Mouse (Mus musculus) stomach, embryonic 16.5 days (tissue): ENCODE results near the gene Phactr2. TPM values are rescaled to one million over a fixed set of nuclear protein-coding genes. Genes with fewer than 3 reads are reported as not detected.

Experiments used
- ATAC-seq: fragments of 200-750 bp; cut with Nextera tagmentation; 2 replicates; pipeline ENCODE4 v1.8.0; 2017; ENCODE audit warnings: moderate number of reproducible peaks, moderate TSS enrichment; ENCODE audit not compliant: insufficient read depth, low FRiP score
- H3K27ac ChIP-seq: fragments of 300-500 bp; sonication (generic); 2 replicates; pipeline ENCODE4 v1.5.1; 2014; ENCODE audit warnings: low read length
- H3K27me3 ChIP-seq: fragments of 300-500 bp; sonication (generic); 2 replicates; pipeline ENCODE4 v1.6.1; 2014; ENCODE audit warnings: low read length, control low read depth, mixed read lengths; ENCODE audit not compliant: control insufficient read depth, insufficient read depth
- H3K36me3 ChIP-seq: fragments of 300-500 bp; sonication (generic); 2 replicates; pipeline ENCODE4 v1.6.1; 2014; ENCODE audit warnings: low read length; ENCODE audit not compliant: control insufficient read depth, insufficient read depth
- H3K4me1 ChIP-seq: fragments of 300-500 bp; sonication (generic); 2 replicates; pipeline ENCODE4 v1.6.1; 2014; ENCODE audit warnings: low read length, control low read depth, mixed read lengths; ENCODE audit not compliant: control insufficient read depth, insufficient read depth
- H3K4me2 ChIP-seq: fragments of 300-500 bp; sonication (generic); 2 replicates; pipeline ENCODE4 v1.6.1; 2014; ENCODE audit warnings: low read depth, low read length, mixed read lengths
- H3K4me3 ChIP-seq: fragments of 300-500 bp; sonication (generic); replicated peaks from 2 replicates; pipeline ENCODE4 v1.5.1; 2014; ENCODE audit warnings: mild to moderate bottlenecking, low read length
- H3K9ac ChIP-seq: fragments of 300-500 bp; sonication (generic); 2 replicates; pipeline ENCODE4 v1.6.1; 2014; ENCODE audit warnings: low read length
- H3K9me3 ChIP-seq: fragments of 300-500 bp; sonication (generic); replicated peaks from 2 replicates; pipeline ENCODE4 v1.6.1; 2016; ENCODE audit warnings: low read length, control low read depth; ENCODE audit not compliant: control insufficient read depth
- WGBS: fragments of 180-500 bp; shearing (Covaris S2); extraction: QIAGEN DNeasy Blood & Tissue Kit; methylation state at CpG from one replicate; pipeline ENCODE4 v1.1.7; 2014; 5-methylcytosine and 5-hydroxymethylcytosine counted together
- polyA plus RNA-seq: library from polyadenylated mRNA; unstranded; fragments of >200 nt; fragmentation: Nextera tagmentation; extraction: Ambion mirVana; gene quantifications from 2 replicates; pipeline ENCODE4 v1.2.1, GENCODE M21; 2015

The Phactr2 gene
- polyA plus RNA-seq, 1 experiment from 2014 or later: 26.4 TPM

DNA sequence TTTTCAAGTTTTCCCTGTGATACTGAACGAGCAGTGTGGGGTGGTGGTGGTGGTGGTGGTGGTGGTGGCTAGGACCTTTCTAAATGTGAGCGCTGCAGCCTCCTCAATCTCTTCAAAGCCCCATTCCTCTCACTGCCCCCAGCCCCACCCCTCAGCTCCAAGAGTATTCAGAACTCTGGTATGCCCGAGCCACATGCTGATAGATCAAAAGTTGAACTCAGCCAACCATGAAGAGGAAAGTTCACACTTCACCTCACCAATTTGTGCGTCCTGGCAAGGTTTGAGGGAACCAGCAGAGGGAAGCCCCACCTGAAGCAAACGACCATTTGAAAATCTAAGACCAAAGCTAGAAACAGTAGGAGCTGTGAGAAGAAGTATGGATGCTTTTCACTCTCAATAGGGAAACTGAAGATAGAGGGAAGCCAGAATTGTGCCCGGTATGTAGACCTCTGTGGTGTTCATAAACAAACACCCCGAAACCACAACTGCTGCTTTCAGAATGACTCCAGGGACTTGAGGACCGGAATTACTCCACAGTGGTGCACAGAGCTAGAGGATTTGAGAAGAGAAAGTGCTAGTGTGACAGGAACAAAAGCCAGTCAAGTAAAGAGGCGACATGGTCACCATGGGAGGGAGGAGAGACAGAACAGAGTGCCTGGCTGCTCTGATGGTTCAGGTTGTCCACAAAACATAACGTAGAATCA is 35.9 kb downstream of the Phactr2 start:
- Histone ChIP-seq H3K27ac (no peak overlapping the region), H3K4me2 (no peak overlapping the region), H3K4me1 (no peaks in the 10 kb centered on the region), H3K9ac (no peak overlapping the region), H3K9me3 (no peaks in the 10 kb centered on the region), H3K27me3 (no peaks in the 10 kb centered on the region), H3K36me3 (no peaks in the 10 kb centered on the region), H3K4me3 (no peak overlapping the region)
- no peak for ATAC-seq
- 79% methylated on average over 10 of the region's 10 CpGs for WGBS

DNA sequence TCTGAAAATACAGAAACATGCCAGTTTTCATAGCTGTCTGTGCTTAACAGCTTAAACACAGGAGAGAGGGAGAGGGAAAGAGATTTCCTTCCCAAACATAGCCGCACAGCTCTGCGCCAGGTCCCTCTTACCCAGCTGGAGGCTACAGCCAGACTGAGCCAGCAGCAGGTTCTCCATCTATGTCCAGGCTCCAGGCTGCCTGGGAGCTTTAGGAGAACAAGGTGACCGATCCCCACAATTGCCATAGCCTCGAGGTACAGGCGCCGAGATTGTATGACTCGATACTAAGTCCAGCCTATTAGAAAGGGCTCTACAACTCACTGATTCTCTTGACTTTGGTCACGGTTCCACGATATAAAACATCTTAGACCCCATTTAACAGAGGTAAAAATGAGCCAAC is 37.2 kb downstream of the Phactr2 start:
- Histone ChIP-seq H3K4me1 (no peaks in the 10 kb centered on the region), H3K27ac (no peak overlapping the region), H3K27me3 (no peaks in the 10 kb centered on the region), H3K36me3 (no peaks in the 10 kb centered on the region), H3K9me3 (no peaks in the 10 kb centered on the region), H3K4me3 (no peak overlapping the region), H3K4me2 (no peak overlapping the region), H3K9ac (no peak overlapping the region)
- 80% methylated on average over 9 of the region's 9 CpGs for WGBS
- ATAC-seq: no peak

DNA sequence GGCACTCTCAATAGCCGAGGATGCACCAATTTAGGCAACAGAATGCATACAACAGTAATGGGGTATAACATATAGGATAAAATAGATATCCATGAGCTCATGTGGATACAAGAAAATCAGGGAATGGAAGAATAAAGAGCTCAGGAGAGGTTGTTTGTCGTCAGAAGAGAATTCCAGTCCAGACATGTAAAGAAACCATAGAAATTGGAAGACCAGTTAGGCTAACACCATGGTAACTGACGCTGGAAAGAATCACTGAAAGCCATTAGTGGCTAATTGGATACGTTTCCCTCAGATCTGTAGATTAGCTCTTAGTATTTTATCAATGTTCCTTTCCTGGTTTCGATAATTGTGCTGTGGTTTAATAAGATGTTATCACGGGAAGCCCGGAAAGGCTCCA is 41.2 kb downstream of the Phactr2 start:
- H3K4me3 ChIP-seq: no peak overlapping the region
- WGBS: 73% methylated on average over 7 of the region's 7 CpGs
- no peaks in the 10 kb centered on the region for H3K9me3 ChIP-seq

DNA sequence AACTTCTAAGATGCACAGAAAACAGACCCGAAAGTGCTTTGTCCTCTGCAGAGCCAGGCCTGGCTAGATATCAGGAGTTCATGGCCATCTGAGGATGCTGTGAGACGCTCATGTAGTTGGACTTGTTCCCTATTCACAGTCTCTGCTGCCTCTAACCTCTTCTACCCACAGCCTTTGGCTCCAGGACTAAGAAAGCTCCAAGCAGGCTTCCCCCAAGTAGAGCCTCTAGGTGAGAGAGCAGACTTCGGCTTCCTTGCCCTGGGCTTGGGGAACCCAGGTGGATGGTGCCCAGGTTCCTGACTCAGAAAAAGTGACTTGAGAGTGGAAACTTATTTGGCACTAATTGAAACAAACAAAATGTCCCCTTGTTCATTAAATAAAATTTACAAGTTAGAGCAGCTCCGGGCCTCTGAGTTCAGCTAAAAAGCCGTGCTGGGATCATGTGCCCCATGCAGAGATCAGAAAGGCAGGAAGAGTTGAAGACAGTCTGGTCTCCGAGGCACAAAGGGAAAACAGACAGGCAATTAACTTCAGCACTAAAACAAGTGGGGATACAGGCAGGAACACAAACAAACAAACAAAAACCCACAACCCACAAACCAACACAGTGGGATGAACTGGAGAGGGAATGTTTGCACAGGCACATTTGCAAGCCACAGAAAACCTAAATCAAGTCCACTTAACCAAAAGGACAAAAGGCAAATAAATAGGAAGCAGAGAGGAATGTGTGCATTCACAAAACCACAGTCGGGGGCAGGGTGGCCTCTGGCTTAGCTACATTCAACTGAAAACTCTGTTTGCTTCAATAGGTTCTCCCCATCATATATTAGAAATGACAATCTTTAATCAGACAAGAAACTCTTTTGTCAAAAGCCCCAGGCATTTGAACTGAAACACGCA is 42.3 kb downstream of the Phactr2 start:
- Histone ChIP-seq H3K4me3 (no peak overlapping the region), H3K27ac (peak overlapping the region; percentile 36; the same call in 1 of the 2 replicates), H3K27me3 (no peaks in the 10 kb centered on the region), H3K4me1 (no peaks in the 10 kb centered on the region), H3K36me3 (no peaks in the 10 kb centered on the region), H3K9me3 (no peaks in the 10 kb centered on the region), H3K4me2 (no peak overlapping the region), H3K9ac (no peak overlapping the region; the same call in 1 of the 2 replicates)
- WGBS: 46% methylated on average over 8 of the region's 8 CpGs
- no peak for ATAC-seq

More for the DNA sequence above, 41.2 kb downstream of the Phactr2 start:
- no peak for ATAC-seq
- no peaks in the 10 kb centered on the region for H3K4me1 ChIP-seq
- H3K27me3 ChIP-seq: no peaks in the 10 kb centered on the region
- no peaks in the 10 kb centered on the region for H3K36me3 ChIP-seq
- H3K4me2 ChIP-seq: no peak overlapping the region
- H3K9ac ChIP-seq: no peak overlapping the region
- no peak overlapping the region for H3K27ac ChIP-seq

DNA sequence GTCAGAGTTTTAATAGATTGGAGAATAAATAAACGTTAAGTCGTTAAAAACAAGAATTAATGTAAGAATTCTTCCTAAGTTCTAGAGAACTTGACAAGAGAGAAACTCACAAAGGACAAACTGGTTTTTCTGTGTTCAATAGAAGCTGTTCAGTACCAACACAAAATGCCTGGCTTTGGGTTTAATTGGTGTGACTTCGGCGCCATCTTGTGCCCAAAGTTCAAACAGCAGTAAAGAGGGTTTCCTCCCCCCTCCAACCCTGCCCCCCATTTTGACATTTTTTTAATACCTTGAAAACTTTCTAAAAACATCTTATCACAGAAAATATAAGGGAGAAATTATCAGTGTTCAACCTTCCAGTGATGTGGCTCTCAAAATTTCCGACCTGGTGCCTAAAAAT is 44.4 kb downstream of the Phactr2 start:
- Histone ChIP-seq H3K4me3 (no peak overlapping the region), H3K9ac (no peak overlapping the region), H3K4me2 (no peak overlapping the region), H3K4me1 (no peaks in the 10 kb centered on the region), H3K36me3 (no peaks in the 10 kb centered on the region), H3K27me3 (no peaks in the 10 kb centered on the region), H3K9me3 (no peaks in the 10 kb centered on the region), H3K27ac (no peak overlapping the region)
- ATAC-seq: 0 out of 2 replicates have a peak, but pooled peaks have one; percentile 38
- WGBS: 14% methylated on average over 5 of the region's 5 CpGs

DNA sequence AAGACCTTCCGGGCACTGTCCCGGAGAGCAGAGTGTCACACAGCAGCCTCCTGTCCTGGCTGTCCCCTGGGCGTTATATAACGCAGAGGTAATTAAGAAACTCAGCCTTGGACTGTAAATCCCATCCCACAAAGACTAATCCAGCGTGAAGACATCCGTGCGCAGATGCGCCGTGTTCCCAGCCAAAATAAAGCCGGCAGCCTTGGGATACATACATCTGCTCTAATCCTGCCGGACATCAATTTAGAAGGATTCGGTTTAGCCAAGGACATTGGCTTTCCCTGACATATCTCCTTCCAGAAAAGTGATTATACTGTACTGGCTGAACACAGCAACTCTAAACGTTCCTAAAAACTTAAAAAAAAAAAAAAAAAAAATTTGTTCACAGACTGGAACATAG is 45.0 kb downstream of the Phactr2 start:
- Histone ChIP-seq H3K4me1 (no peaks in the 10 kb centered on the region), H3K4me2 (no peak overlapping the region), H3K9ac (no peak overlapping the region; the same call in 1 of the 2 replicates), H3K9me3 (no peaks in the 10 kb centered on the region), H3K4me3 (no peak overlapping the region), H3K27me3 (no peaks in the 10 kb centered on the region), H3K27ac (peak overlapping the region; percentile 64), H3K36me3 (no peaks in the 10 kb centered on the region)
- peak; percentile 75 for ATAC-seq
- WGBS: 43% methylated on average over 13 of the region's 13 CpGs

DNA sequence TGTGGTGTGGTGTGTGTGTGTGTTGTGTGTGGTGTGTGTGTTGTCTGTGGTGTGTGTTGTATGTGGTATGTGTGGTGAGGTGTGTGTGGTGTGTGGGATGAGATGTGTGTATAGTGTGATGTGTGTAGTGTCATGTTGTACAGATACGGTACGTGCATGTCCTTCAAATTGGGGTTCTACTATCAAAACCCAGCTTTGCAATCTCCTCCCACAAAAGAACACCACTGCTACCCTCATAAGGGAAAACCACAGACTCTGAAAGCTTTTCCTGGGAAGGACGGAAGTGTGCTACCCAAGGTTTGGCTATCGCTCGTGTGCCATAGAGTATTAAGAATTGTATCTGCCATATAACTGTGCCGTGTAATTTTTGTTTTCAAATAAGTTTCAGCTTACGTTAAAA is 45.7 kb downstream of the Phactr2 start:
- H3K9ac ChIP-seq: no peak overlapping the region
- no peaks in the 10 kb centered on the region for H3K9me3 ChIP-seq
- H3K27ac ChIP-seq: peak overlapping the region; percentile 64
- H3K4me1 ChIP-seq: no peaks in the 10 kb centered on the region
- H3K36me3 ChIP-seq: no peaks in the 10 kb centered on the region
- no peaks in the 10 kb centered on the region for H3K27me3 ChIP-seq
- no peak for ATAC-seq
- WGBS: 83% methylated on average over 7 of the region's 7 CpGs
- no peak overlapping the region for H3K4me2 ChIP-seq
- no peak overlapping the region for H3K4me3 ChIP-seq

DNA sequence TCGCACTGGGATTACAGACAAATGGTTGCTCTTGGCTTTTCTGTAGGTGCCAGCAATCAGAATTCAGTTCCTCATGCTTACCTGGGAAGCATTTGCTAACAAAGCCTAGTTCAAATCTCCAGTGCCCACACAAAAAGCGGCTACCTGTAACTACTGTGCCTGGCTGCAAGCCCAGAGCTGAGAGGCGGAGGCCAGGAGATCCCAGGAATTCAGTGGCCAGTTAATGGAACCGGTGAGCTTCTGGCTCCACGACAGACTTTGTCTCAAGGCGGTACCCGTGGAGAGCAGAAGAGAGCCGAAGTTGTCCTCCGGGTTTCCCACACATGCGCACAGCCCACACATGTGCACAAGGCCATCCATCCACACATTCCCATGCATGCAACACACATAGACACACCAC is 46.6 kb downstream of the Phactr2 start:
- Histone ChIP-seq H3K9ac (no peak overlapping the region; the same call in 1 of the 2 replicates), H3K36me3 (no peaks in the 10 kb centered on the region), H3K9me3 (no peaks in the 10 kb centered on the region), H3K27ac (no peak overlapping the region), H3K4me1 (no peaks in the 10 kb centered on the region), H3K27me3 (no peaks in the 10 kb centered on the region), H3K4me3 (no peak overlapping the region), H3K4me2 (no peak overlapping the region)
- 81% methylated on average over 10 of the region's 10 CpGs for WGBS
- ATAC-seq: no peak

DNA sequence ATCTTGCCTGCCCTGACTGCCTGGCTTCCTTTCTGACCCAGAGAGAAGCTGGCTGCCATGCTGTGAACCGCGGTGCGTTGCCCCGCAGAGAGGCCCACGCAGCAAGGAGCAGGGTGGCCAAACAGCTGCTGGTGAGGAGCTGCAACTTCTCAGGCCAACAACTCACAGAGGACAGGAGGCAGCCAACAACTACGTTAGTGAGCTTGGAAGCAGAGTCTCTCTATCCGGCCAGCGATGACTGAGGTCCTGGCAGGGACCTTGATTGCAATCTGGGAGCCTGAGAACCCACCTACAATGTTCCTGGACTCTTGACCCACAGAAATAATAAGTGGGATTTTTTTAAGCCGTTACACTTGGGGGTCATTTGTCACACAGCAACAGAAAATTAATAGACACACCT is 49.0 kb downstream of the Phactr2 start:
- H3K9me3 ChIP-seq: no peaks in the 10 kb centered on the region
- no peaks in the 10 kb centered on the region for H3K4me1 ChIP-seq
- H3K36me3 ChIP-seq: no peaks in the 10 kb centered on the region
- no peak overlapping the region for H3K4me2 ChIP-seq
- H3K27ac ChIP-seq: no peak overlapping the region
- no peak overlapping the region for H3K9ac ChIP-seq
- H3K27me3 ChIP-seq: no peaks in the 10 kb centered on the region
- ATAC-seq: no peak
- no peak overlapping the region for H3K4me3 ChIP-seq
- 78% methylated on average over 9 of the region's 9 CpGs for WGBS
